Mouse (Mus musculus) cerebellum, adult 2 months (tissue): Measurements from ENCODE around the gene Mfap5. TPM values are rescaled to one million over a fixed set of nuclear protein-coding genes. Genes with fewer than 3 reads are reported as not detected.

Experiments used
- DNase-seq, 2 experiments: peaks; one replicate each; pipeline ENCODE4 v3.0.0; 2021
- H3K27ac ChIP-seq: fragments of 200-500 bp; 2 replicates; pipeline ENCODE4 v1.5.1; 2012; ENCODE audit warnings: low read length, control low read depth, inconsistent platforms; ENCODE audit not compliant: insufficient read depth
- H3K27me3 ChIP-seq: fragments of 200-500 bp; 2 replicates; pipeline ENCODE4 v1.6.1; 2012; ENCODE audit warnings: inconsistent platforms, mild to moderate bottlenecking, low read length, moderate library complexity; ENCODE audit not compliant: control insufficient read depth, insufficient read depth
- H3K4me1 ChIP-seq: fragments of 200-500 bp; 2 replicates; pipeline ENCODE4 v1.6.1; 2011; ENCODE audit warnings: low read length; ENCODE audit not compliant: control insufficient read depth, insufficient read depth
- H3K4me3 ChIP-seq: fragments of 200-500 bp; replicated peaks from 2 replicates; pipeline ENCODE3; 2011; ENCODE audit warnings: mild to moderate bottlenecking, low read depth, low read length, control low read depth; ENCODE audit not compliant: insufficient read depth
- CTCF ChIP-seq: fragments of 200-500 bp; IDR thresholded peaks from 2 replicates; pipeline ENCODE4 v1.5.1; 2011; ENCODE audit warnings: low read depth, mild to moderate bottlenecking, control low read depth, low read length, moderate library complexity, borderline replicate concordance; ENCODE audit not compliant: insufficient read depth
- POLR2A ChIP-seq: fragments of 200-500 bp; IDR thresholded peaks from 2 replicates; pipeline ENCODE4 v1.6.1; 2011; ENCODE audit warnings: low read length, control low read depth, borderline replicate concordance; ENCODE audit not compliant: insufficient read depth
- WGBS: fragments of 180-500 bp; shearing (Covaris S2); methylation state at CpG from one replicate; pipeline ENCODE4 v1.1.7; 2018; 5-methylcytosine and 5-hydroxymethylcytosine counted together
- polyA plus RNA-seq: library from polyadenylated mRNA; depleted of rRNA; stranded (reverse); fragments of >200 nt; gene quantifications from 2 replicates; pipeline ENCODE4 v1.2.3, GENCODE M21; 2012; rRNA removed

Gene Mfap5
- polyA plus RNA-seq, 1 experiment = 0.59 TPM

- H3K27me3 ChIP-seq = no peaks in the 10 kb centered on the region
- WGBS = 93% methylated on average over 3 of the region's 3 CpGs
- TF ChIP-seq CTCF (no peak), POLR2A (no peak)
- H3K27ac ChIP-seq = no peak overlapping the region
- H3K4me3 ChIP-seq = no peak overlapping the region
- no peak for DNase-seq
- no peaks in the 10 kb centered on the region for H3K4me1 ChIP-seq
Observed at GRCm38 (mm10) chr6:122577030-122577429, 71.4 kb downstream of the Mfap5 start.

Other genes with a start within 250 kb of the Mfap5 start
- 0.06 and 0.07 TPM in 2 replicates for gene Klrg1, start 223.0 kb upstream of the Mfap5 start, polyA plus RNA-seq
- gene M6pr, start 197.1 kb upstream of the Mfap5 start, polyA plus RNA-seq = 90.5 and 94.9 TPM in 2 replicates
- 48.3 and 55.7 TPM in 2 replicates for gene Phc1, start 165.3 kb upstream of the Mfap5 start, polyA plus RNA-seq
- 31.0 and 32.7 TPM in 2 replicates for gene Rimklb, start 7.1 kb upstream of the Mfap5 start, polyA plus RNA-seq
- not detected in 2 replicates for gene Aicda, start 48.0 kb downstream of the Mfap5 start, polyA plus RNA-seq
- 3.2 and 3.8 TPM in 2 replicates for gene Apobec1, start 96.6 kb downstream of the Mfap5 start, polyA plus RNA-seq
- gene Gdf3, start 104.2 kb downstream of the Mfap5 start, polyA plus RNA-seq = 0.16 and 0.21 TPM in 2 replicates
- gene Dppa3, start 120.6 kb downstream of the Mfap5 start, polyA plus RNA-seq = not detected in 2 replicates
- gene Nanog, start 201.6 kb downstream of the Mfap5 start, polyA plus RNA-seq = 0.07 and 0.13 TPM in 2 replicates